Mouse (Mus musculus): ENCODE data around the gene Rab40c. TPM values are rescaled to one million over a fixed set of nuclear protein-coding genes. Genes with fewer than 3 reads are reported as not detected.

The Rab40c gene
- total RNA-seq (2015; ENCODE audit: low replicate concordance) (2.2 and 2.5 TPM in 2 replicates), total RNA-seq (2017; ENCODE audit: low replicate concordance) (0.98 and 3.2 TPM in 2 replicates)

GRCm38 (mm10) chr17:25919144-25919785 is at the start of gene Rab40c:
Rab40c (minus strand) TSS chr17:25919727.
- ATAC-seq (replicated peaks; ENCODE audit: low FRiP score, poor library complexity, severe bottlenecking), result 0 out of 2 replicates have a peak, but pooled peaks have one; percentile 11

- ATAC-seq (replicated peaks; ENCODE audit: low FRiP score, poor library complexity, severe bottlenecking), result peak; percentile 58
These were observed 48.6 kb upstream of the Rab40c start for GRCm38 (mm10) chr17:25968176-25968575.

GRCm38 (mm10) chr17:25967652-25968051 is 48.1 kb upstream of the Rab40c start:
- ATAC-seq (replicated peaks; ENCODE audit: low FRiP score, poor library complexity, severe bottlenecking), result no peak

GRCm38 (mm10) chr17:25964271-25964670 is 44.7 kb upstream of the Rab40c start:
- ATAC-seq (replicated peaks; ENCODE audit: low FRiP score, poor library complexity, severe bottlenecking), result no peak

- ATAC-seq (replicated peaks; ENCODE audit: low FRiP score, poor library complexity, severe bottlenecking), result peak; percentile 56
These were observed 42.9 kb upstream of the Rab40c start for GRCm38 (mm10) chr17:25962413-25962905.

GRCm38 (mm10) chr17:25961566-25961965 is 42.0 kb upstream of the Rab40c start:
- ATAC-seq (replicated peaks; ENCODE audit: low FRiP score, poor library complexity, severe bottlenecking), result peak; percentile 88

GRCm38 (mm10) chr17:25959630-25960467 is 40.3 kb upstream of the Rab40c start:
- ATAC-seq (replicated peaks; ENCODE audit: low FRiP score, poor library complexity, severe bottlenecking), result no peak

GRCm38 (mm10) chr17:25958771-25959494 is 39.4 kb upstream of the Rab40c start:
- ATAC-seq (replicated peaks; ENCODE audit: low FRiP score, poor library complexity, severe bottlenecking), result no peak

GRCm38 (mm10) chr17:25957586-25958051 is 38.1 kb upstream of the Rab40c start:
- no peak for ATAC-seq (replicated peaks; ENCODE audit: low FRiP score, poor library complexity, severe bottlenecking)

GRCm38 (mm10) chr17:25956631-25957030 is 37.1 kb upstream of the Rab40c start:
- no peak for ATAC-seq (replicated peaks; ENCODE audit: low FRiP score, poor library complexity, severe bottlenecking)

- ATAC-seq (replicated peaks; ENCODE audit: low FRiP score, poor library complexity, severe bottlenecking), result no peak
These were observed 36.7 kb upstream of the Rab40c start for GRCm38 (mm10) chr17:25956201-25956600.

GRCm38 (mm10) chr17:25955736-25956135 is 36.2 kb upstream of the Rab40c start:
- ATAC-seq (replicated peaks; ENCODE audit: low FRiP score, poor library complexity, severe bottlenecking), result no peak

GRCm38 (mm10) chr17:25954671-25955070 is 35.1 kb upstream of the Rab40c start:
- no peak for ATAC-seq (replicated peaks; ENCODE audit: low FRiP score, poor library complexity, severe bottlenecking)

GRCm38 (mm10) chr17:25953161-25953560 is 33.6 kb upstream of the Rab40c start:
- ATAC-seq (replicated peaks; ENCODE audit: low FRiP score, poor library complexity, severe bottlenecking), result no peak

GRCm38 (mm10) chr17:25951803-25952623 is 32.5 kb upstream of the Rab40c start, which contains the start of gene A930017K11Rik:
A930017K11Rik (minus strand) TSS chr17:25952565.
- no peak for ATAC-seq (replicated peaks; ENCODE audit: low FRiP score, poor library complexity, severe bottlenecking)

- ATAC-seq (replicated peaks; ENCODE audit: low FRiP score, poor library complexity, severe bottlenecking), result no peak
These were observed 31.8 kb upstream of the Rab40c start for GRCm38 (mm10) chr17:25951225-25951802.

- no peak for ATAC-seq (replicated peaks; ENCODE audit: low FRiP score, poor library complexity, severe bottlenecking)
These were observed 31.2 kb upstream of the Rab40c start for GRCm38 (mm10) chr17:25950706-25951105.

- no peak for ATAC-seq (replicated peaks; ENCODE audit: low FRiP score, poor library complexity, severe bottlenecking)
These were observed 30.5 kb upstream of the Rab40c start for GRCm38 (mm10) chr17:25949981-25950380.

- no peak for ATAC-seq (replicated peaks; ENCODE audit: low FRiP score, poor library complexity, severe bottlenecking)
These were observed 28.5 kb upstream of the Rab40c start for GRCm38 (mm10) chr17:25948051-25948450.
